Mouse (Mus musculus) kidney, embryonic 14.5 days (tissue): Measurements from ENCODE around the gene Shisa3. TPM values are rescaled to one million over a fixed set of nuclear protein-coding genes. Genes with fewer than 3 reads are reported as not detected.

Source experiments
- ATAC-seq: fragments of 200-750 bp; cut with Nextera tagmentation; 2 replicates; pipeline ENCODE4 v1.8.0; 2017; ENCODE audit warnings: moderate number of reproducible peaks, mild to moderate bottlenecking, moderate TSS enrichment, moderate library complexity; ENCODE audit not compliant: low FRiP score, low TSS enrichment
- H3K27ac ChIP-seq: fragments of 300-500 bp; sonication (generic); 2 replicates; pipeline ENCODE4 v1.5.1; 2014; ENCODE audit warnings: low read depth, mild to moderate bottlenecking, low read length, moderate library complexity, mixed read lengths
- H3K27me3 ChIP-seq: fragments of 300-500 bp; sonication (generic); 2 replicates; pipeline ENCODE4 v1.6.1; 2014; ENCODE audit warnings: mild to moderate bottlenecking, low read length; ENCODE audit not compliant: control insufficient read depth, insufficient read depth
- H3K36me3 ChIP-seq: fragments of 300-500 bp; sonication (generic); 2 replicates; pipeline ENCODE4 v1.6.1; 2014; ENCODE audit warnings: low read length, mixed read lengths; ENCODE audit not compliant: control insufficient read depth, insufficient read depth
- H3K4me1 ChIP-seq: fragments of 300-500 bp; sonication (generic); 2 replicates; pipeline ENCODE4 v1.6.1; 2014; ENCODE audit warnings: low read length, mixed read lengths; ENCODE audit not compliant: control insufficient read depth, insufficient read depth
- H3K4me2 ChIP-seq: fragments of 300-500 bp; sonication (generic); replicated peaks from 2 replicates; pipeline ENCODE4 v1.6.1; 2014; ENCODE audit warnings: low read depth, mild to moderate bottlenecking, low read length
- H3K4me3 ChIP-seq: fragments of 300-500 bp; sonication (generic); 2 replicates; pipeline ENCODE4 v1.5.1; 2014; ENCODE audit warnings: mild to moderate bottlenecking, low read length
- H3K9ac ChIP-seq: fragments of 300-500 bp; sonication (generic); 2 replicates; pipeline ENCODE4 v1.6.1; 2014; ENCODE audit warnings: low read depth, mild to moderate bottlenecking, low read length, moderate library complexity
- H3K9me3 ChIP-seq: fragments of 300-500 bp; sonication (generic); 2 replicates; pipeline ENCODE4 v1.6.1; 2016; ENCODE audit warnings: low read length; ENCODE audit not compliant: control insufficient read depth
- WGBS: fragments of 180-500 bp; shearing (Covaris S2); extraction: QIAGEN DNeasy Blood & Tissue Kit; methylation state at CpG from one replicate; pipeline ENCODE4 v1.1.7; 2014; 5-methylcytosine and 5-hydroxymethylcytosine counted together
- polyA plus RNA-seq: library from polyadenylated mRNA; unstranded; fragments of >200 nt; fragmentation: Nextera tagmentation; extraction: Ambion mirVana; gene quantifications from 2 replicates; pipeline ENCODE4 v1.2.1, GENCODE M21; 2014

Gene Shisa3
- 110 and 145 TPM in 2 replicates for polyA plus RNA-seq

DNA sequence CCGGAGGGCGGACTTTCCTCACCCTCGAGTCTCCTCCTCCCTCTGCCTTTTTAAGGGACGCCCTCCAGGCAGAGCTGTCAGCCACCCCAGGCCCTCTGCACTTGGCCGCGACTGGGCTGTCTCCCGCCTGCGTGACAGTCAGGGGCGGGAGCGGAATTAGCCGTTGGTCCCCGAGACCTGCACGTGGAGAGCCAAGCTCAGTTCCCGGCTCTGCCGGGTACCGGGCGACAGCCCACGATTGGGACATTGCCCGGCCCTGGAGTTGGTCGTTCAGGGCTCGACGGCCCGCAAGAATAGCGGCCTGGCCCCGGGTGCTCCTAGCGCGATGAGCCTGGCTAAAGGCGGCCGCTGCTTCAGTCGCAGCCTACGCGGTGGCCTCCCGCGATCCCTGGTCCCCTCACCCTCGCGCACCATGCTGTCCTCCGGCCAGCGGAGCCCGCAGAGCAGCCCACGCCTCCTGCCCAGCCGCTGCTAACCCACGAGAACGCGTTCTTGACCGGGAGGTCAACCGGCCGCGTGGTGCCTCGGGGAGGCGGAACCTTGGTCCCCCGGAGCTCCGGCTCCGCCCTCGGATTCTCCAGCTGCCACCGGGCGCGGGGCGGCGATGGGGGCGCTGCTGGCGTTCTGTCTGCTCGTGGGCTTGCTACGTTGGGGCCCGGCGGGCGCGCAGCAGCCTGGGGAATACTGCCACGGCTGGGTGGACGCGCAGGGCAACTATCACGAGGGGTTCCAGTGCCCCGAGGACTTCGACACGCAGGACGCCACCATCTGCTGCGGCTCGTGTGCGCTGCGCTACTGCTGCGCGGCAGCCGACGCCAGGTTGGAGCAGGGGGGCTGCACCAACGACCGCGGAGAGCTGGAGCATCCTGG, at the start of gene Shisa3:
Gene Shisa3 (plus strand): TSS at position 79 of the 870 bp plus-strand sequence.
- Histone ChIP-seq H3K4me2 (peak within 1 kb of the TSS; percentile 85), H3K9me3 (no peaks in the 10 kb centered on the region), H3K36me3 (peaks cover 11% of the 10 kb centered on the region), H3K4me1 (0 out of 2 replicates have a peak, but pooled peaks cover 3% of the 10 kb centered on the region), H3K27ac (peak within 1 kb of the TSS; percentile 97), H3K4me3 (peak within 1 kb of the TSS; percentile 77), H3K9ac (peak within 1 kb of the TSS; percentile 89), H3K27me3 (peaks cover 4% of the 10 kb centered on the region)
- ATAC-seq, result peak; percentile 84
- WGBS, result under 1% methylated on average over 83 of the region's 86 CpGs

DNA sequence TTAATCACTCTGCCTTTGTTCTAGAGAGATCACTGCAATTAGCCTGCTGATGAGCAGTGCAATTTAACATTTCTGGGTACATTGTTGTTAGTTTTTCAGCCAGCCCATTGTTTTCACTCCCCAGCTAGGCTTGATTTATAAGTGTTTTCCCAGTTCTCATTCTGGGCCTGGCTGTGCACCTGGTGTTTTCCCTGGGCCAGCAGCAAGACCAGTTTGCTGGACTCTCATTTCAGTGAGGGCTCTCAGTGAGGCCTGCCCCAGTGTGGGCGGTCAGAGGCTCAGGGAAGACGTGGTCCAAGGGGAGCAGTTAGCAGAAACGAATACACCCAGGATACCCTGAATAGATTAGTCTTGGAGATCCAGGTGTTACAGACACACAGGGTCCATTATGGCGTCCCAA, 49.0 kb upstream of the Shisa3 start:
- Histone ChIP-seq H3K9ac (no peak overlapping the region), H3K36me3 (no peaks in the 10 kb centered on the region), H3K4me1 (0 out of 2 replicates have a peak, but pooled peaks cover 4% of the 10 kb centered on the region), H3K27me3 (no peaks in the 10 kb centered on the region), H3K27ac (peak overlapping the region; percentile 51; the same call in 1 of the 2 replicates), H3K4me2 (no peak overlapping the region), H3K9me3 (no peaks in the 10 kb centered on the region), H3K4me3 (no peak overlapping the region)
- ATAC-seq, result peak; percentile 90
- WGBS, result 29% methylated on average over 4 of the region's 4 CpGs

DNA sequence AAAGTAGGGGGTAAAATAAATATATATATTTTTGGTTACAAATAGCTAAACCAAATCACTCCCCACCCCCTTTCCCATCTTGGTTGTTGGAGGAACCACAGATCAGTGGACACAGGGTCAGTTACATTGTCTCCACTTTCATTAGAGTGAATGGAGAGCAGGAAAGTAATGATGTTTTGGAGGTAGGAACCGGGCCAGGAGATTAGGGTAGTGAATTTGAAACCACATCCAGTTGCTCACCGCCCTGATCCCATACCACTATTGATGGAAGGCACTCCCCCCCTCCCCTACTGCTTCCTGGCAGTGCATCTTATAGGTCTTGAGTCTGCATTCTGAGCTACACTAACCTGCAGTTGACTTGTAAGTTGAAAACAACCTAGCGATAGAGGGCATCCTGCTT, 48.6 kb upstream of the Shisa3 start:
- 48% methylated on average over 3 of the region's 3 CpGs for WGBS
- H3K4me1 ChIP-seq, result 0 out of 2 replicates have a peak, but pooled peaks cover 4% of the 10 kb centered on the region
- no peaks in the 10 kb centered on the region for H3K36me3 ChIP-seq
- no peaks in the 10 kb centered on the region for H3K27me3 ChIP-seq
- no peak overlapping the region for H3K4me2 ChIP-seq
- no peak overlapping the region for H3K27ac ChIP-seq
- peak; percentile 75 for ATAC-seq
- H3K9me3 ChIP-seq, result no peaks in the 10 kb centered on the region
- no peak overlapping the region for H3K4me3 ChIP-seq
- no peak overlapping the region for H3K9ac ChIP-seq

DNA sequence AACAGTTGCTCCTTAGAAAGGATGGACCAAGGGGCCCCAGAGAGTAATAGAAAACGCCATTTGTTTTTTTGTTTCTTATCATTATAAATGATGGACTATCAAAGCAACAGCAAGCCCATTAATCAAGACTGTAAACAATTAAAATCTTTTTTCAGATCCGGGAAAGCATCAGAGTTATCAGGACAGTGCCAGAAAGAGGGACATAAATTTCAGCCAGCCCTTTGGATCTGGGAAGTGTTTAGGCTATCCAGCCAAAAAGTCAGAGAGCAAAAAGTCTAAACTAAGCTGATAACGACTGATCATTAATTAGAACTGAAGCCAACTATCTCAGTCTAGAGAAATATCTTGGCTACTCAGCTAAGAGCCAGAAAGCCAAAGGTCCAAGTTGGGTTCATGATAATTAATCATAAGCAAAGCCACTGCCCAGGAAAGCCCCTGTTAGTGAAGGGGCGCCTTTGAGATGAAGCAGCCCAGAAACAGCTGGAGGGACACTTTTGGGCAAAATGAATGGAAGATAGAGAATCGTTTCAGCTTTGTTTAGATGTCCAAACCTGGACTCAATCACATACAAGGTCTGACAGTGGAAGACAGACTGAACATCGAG, 35.0 kb upstream of the Shisa3 start:
- ATAC-seq, result peak; percentile 89
- H3K9ac ChIP-seq, result no peak overlapping the region
- H3K4me2 ChIP-seq, result no peak overlapping the region
- peaks cover 14% of the 10 kb centered on the region for H3K4me1 ChIP-seq
- H3K27ac ChIP-seq, result peak overlapping the region; percentile 43; the same call in 1 of the 2 replicates
- WGBS, result 48% methylated on average over 6 of the region's 6 CpGs
- H3K36me3 ChIP-seq, result no peaks in the 10 kb centered on the region
- no peaks in the 10 kb centered on the region for H3K27me3 ChIP-seq
- H3K4me3 ChIP-seq, result no peak overlapping the region
- no peaks in the 10 kb centered on the region for H3K9me3 ChIP-seq

DNA sequence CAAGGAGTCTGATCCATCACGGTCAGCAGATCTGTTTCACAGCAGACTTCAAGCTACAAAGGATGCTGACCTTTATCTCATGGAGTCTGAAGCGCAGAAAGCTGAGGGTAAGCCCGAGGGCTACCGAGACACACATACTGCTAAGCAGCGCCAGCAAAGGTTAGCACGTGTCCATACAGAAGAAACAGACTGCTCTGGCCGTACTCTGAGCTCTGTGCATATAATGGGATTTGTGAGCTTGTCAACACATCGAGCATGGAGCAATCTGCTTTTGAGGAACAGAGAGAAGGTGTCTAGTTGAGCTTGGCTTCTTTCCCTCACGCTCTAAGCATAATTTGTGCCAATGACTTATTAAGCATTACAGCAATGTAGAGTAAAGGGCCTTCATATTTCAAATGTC, 33.6 kb upstream of the Shisa3 start:
- H3K27me3 ChIP-seq, result no peaks in the 10 kb centered on the region
- H3K4me3 ChIP-seq, result no peak overlapping the region
- H3K36me3 ChIP-seq, result no peaks in the 10 kb centered on the region
- H3K27ac ChIP-seq, result peak overlapping the region; percentile 76; the same call in 1 of the 2 replicates
- ATAC-seq, result peak; percentile 55
- H3K9me3 ChIP-seq, result no peaks in the 10 kb centered on the region
- H3K4me1 ChIP-seq, result peaks cover 14% of the 10 kb centered on the region
- H3K9ac ChIP-seq, result no peak overlapping the region
- 70% methylated on average over 9 of the region's 9 CpGs for WGBS
- no peak overlapping the region for H3K4me2 ChIP-seq

DNA sequence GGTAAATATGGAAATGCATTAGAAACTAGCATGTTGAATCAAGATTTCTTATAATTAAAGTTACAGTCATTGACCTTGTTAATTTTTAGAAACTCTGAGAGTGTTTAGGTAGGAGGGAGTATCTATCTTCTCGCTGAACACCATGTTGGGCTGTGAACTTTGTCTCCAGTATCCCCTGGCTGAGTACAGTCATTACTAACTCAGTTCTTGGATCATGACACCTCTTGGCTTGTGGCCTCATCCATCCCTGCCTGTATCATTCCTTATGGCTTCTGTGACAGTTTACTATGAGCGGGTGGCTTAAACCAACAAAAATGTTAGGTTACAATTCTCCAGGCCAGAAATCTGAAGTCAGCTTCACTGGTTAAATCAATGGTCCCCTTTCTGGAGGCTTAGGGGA, 32.0 kb upstream of the Shisa3 start:
- Histone ChIP-seq H3K4me1 (peaks cover 14% of the 10 kb centered on the region), H3K4me2 (no peak overlapping the region), H3K27ac (no peak overlapping the region), H3K27me3 (no peaks in the 10 kb centered on the region), H3K9me3 (no peaks in the 10 kb centered on the region), H3K9ac (no peak overlapping the region), H3K4me3 (no peak overlapping the region), H3K36me3 (no peaks in the 10 kb centered on the region)
- WGBS, result 72% methylated on average over 2 of the region's 2 CpGs
- ATAC-seq, result no peak

DNA sequence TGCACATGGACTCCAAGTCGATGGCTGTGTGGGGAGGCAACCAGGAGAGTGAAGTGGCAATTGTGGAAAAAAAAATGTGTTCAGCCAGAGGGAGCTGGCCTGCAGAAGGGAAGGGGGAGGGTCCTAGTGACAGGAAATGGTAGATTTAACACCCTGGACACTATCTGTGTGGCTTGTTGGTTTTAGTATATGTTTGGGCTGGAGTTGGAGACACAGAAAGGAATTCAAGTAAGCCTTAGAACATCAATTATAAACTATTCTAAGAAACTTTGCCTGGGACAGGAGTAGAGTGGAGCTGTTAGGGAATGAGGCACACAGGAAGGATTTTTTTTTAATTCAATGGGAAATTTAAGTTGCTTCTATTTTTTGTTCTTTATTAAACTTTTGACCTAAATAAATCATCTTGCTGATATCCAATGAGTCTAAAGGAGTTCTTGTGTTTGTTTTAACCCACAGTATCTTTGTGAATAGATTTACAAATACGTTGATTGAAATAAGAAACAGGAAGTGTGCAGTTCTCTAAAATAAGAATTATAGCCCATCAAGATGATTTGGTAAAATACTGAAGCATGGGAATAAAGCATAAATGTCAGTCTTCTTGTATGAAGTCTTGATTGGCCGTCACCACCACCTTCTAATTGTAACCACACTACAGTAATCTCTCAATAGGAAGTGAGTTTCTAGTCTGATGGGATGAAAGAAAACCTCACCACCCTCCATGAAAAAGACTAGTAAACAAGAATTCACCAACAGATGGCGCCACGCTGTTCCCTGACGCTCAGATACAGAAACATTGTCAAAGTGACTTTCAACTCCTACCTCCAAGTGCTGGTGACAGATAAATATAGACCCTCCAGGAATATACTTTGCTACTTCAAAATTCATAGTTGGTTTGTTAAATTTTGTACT, 27.7 kb upstream of the Shisa3 start:
- no peaks in the 10 kb centered on the region for H3K36me3 ChIP-seq
- no peak overlapping the region for H3K4me3 ChIP-seq
- H3K9me3 ChIP-seq, result no peaks in the 10 kb centered on the region
- no peaks in the 10 kb centered on the region for H3K4me1 ChIP-seq
- WGBS, result 39% methylated on average over 6 of the region's 6 CpGs
- H3K4me2 ChIP-seq, result no peak overlapping the region
- H3K9ac ChIP-seq, result no peak overlapping the region
- H3K27ac ChIP-seq, result peak overlapping the region; percentile 63; the same call in 1 of the 2 replicates
- ATAC-seq, result peak; percentile 83
- H3K27me3 ChIP-seq, result no peaks in the 10 kb centered on the region

DNA sequence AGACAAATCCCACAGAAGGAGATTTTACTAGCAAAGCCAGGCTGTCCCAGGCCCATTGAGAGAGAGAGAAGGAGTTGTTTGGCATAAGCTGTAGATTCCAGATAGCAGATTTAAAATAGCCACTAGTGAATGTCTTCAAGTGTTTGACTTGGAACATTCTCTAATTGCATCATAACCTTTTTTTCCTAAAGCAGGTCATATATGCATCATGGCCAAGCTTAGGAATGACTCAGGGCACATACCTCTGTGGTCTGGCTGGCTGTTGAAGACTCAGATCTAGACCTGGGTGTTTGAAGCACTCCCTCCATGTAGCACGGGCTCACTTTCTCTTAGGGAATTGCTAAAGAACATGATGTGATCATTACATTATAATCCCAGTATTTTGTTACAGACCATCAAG, 12.6 kb upstream of the Shisa3 start:
- no peak overlapping the region for H3K9ac ChIP-seq

More for the DNA sequence above, 12.6 kb upstream of the Shisa3 start:
- H3K4me1 ChIP-seq, result no peaks in the 10 kb centered on the region; the same call in 1 of the 2 replicates
- H3K36me3 ChIP-seq, result no peaks in the 10 kb centered on the region
- no peak for ATAC-seq
- H3K9me3 ChIP-seq, result no peaks in the 10 kb centered on the region
- no peak overlapping the region for H3K4me2 ChIP-seq
- H3K27ac ChIP-seq, result no peak overlapping the region
- H3K27me3 ChIP-seq, result no peaks in the 10 kb centered on the region
- 67% methylated on average over 1 of the region's 1 CpGs for WGBS
- H3K4me3 ChIP-seq, result no peak overlapping the region
